Mouse (Mus musculus) liver, embryonic 13.5 days (tissue): ENCODE measurements around the gene Efr3b. TPM values are rescaled to one million over a fixed set of nuclear protein-coding genes. Genes with fewer than 3 reads are reported as not detected.

Experiments
- ATAC-seq: fragments of 200-750 bp; cut with Nextera tagmentation; 2 replicates; pipeline ENCODE4 v1.8.0; 2017; ENCODE audit warnings: low read depth, mild to moderate bottlenecking, moderate number of reproducible peaks, moderate library complexity
- DNase-seq: peaks from one replicate; pipeline ENCODE4 v3.0.0; 2022
- H3K27ac ChIP-seq: fragments of 300-500 bp; sonication (generic); 2 replicates; pipeline ENCODE4 v1.5.1; 2015; ENCODE audit warnings: moderate library complexity, mild to moderate bottlenecking, inconsistent platforms
- H3K27me3 ChIP-seq: fragments of 300-500 bp; sonication (generic); 2 replicates; pipeline ENCODE4 v1.6.1; 2015; ENCODE audit warnings: mild to moderate bottlenecking, inconsistent platforms
- H3K36me3 ChIP-seq: fragments of 300-500 bp; sonication (generic); 2 replicates; pipeline ENCODE4 v1.6.1; 2015; ENCODE audit warnings: mild to moderate bottlenecking, inconsistent platforms
- H3K4me1 ChIP-seq: fragments of 300-500 bp; sonication (generic); replicated peaks from 2 replicates; pipeline ENCODE4 v1.6.1; 2015; ENCODE audit warnings: inconsistent platforms
- H3K4me2 ChIP-seq: fragments of 300-500 bp; sonication (generic); 2 replicates; pipeline ENCODE4 v1.6.1; 2015; ENCODE audit warnings: inconsistent platforms, mild to moderate bottlenecking, moderate library complexity
- H3K4me3 ChIP-seq: fragments of 300-500 bp; sonication (generic); replicated peaks from 2 replicates; pipeline ENCODE4 v1.5.1; 2015; ENCODE audit warnings: mild to moderate bottlenecking, inconsistent platforms
- H3K9ac ChIP-seq: fragments of 300-500 bp; sonication (generic); 2 replicates; pipeline ENCODE4 v1.6.1; 2015; ENCODE audit warnings: mild to moderate bottlenecking, inconsistent platforms
- H3K9me3 ChIP-seq: fragments of 300-500 bp; sonication (generic); replicated peaks from 2 replicates; pipeline ENCODE4 v1.6.1; 2016; ENCODE audit warnings: inconsistent platforms
- WGBS: fragments of 180-500 bp; shearing (Covaris S2); methylation state at CpG from one replicate; pipeline ENCODE4 v1.1.7; 2015; ENCODE audit not compliant: insufficient replicate concordance; 5-methylcytosine and 5-hydroxymethylcytosine counted together
- polyA plus RNA-seq: library from polyadenylated mRNA; unstranded; fragments of >200 nt; fragmentation: Nextera tagmentation; extraction: Ambion mirVana; gene quantifications from 2 replicates; pipeline ENCODE4 v1.2.1, GENCODE M21; 2015

Gene Efr3b
- 0.13 TPM in 2 replicates for polyA plus RNA-seq

- no peak within 1 kb of the TSS for H3K27ac ChIP-seq
- WGBS: 1% methylated on average over 78 of the region's 78 CpGs
Measured at GRCm38 (mm10) chr12:4038061-4039041, at the start of gene Efr3b. Efr3b (minus strand) TSS chr12:4038915.

GRCm38 (mm10) chr12:4083441-4083840 lies 44.7 kb upstream of the Efr3b start:
- Histone ChIP-seq H3K27me3 (no peaks in the 10 kb centered on the region), H3K4me2 (peak overlapping the region; percentile 82), H3K4me1 (peaks cover 20% of the 10 kb centered on the region), H3K9ac (0 out of 2 replicates have a peak overlapping the region, but pooled peaks have one; percentile 76), H3K4me3 (peak overlapping the region; percentile 67; the same call in 1 of the 2 replicates), H3K27ac (no peak overlapping the region), H3K9me3 (no peaks in the 10 kb centered on the region), H3K36me3 (peaks cover 20% of the 10 kb centered on the region)
- ATAC-seq (no peak), DNase-seq (no peak)
- 62% methylated on average over 8 of the region's 8 CpGs for WGBS

More at GRCm38 (mm10) chr12:4038061-4039041, at the start of gene Efr3b:
- Histone ChIP-seq H3K9me3 (no peaks in the 10 kb centered on the region), H3K27me3 (peaks cover 78% of the 10 kb centered on the region), H3K4me3 (peak within 1 kb of the TSS; percentile 58), H3K4me2 (peak within 1 kb of the TSS; percentile 77), H3K4me1 (peaks cover 12% of the 10 kb centered on the region), H3K36me3 (no peaks in the 10 kb centered on the region), H3K9ac (peak within 1 kb of the TSS; percentile 51)
- ATAC-seq: peak; percentile 86
- DNase-seq: peak; percentile 49

- Histone ChIP-seq H3K36me3 (peaks cover 17% of the 10 kb centered on the region; the same call in 1 of the 2 replicates), H3K9me3 (no peaks in the 10 kb centered on the region), H3K27me3 (no peaks in the 10 kb centered on the region), H3K4me3 (peak within 1 kb of the TSS; percentile 67), H3K4me1 (peaks cover 20% of the 10 kb centered on the region), H3K4me2 (peak within 1 kb of the TSS; percentile 82), H3K9ac (peak within 1 kb of the TSS; percentile 76), H3K27ac (peak within 1 kb of the TSS; percentile 90)
- WGBS: 6% methylated on average over 58 of the region's 59 CpGs
- ATAC-seq (peak; percentile 94), DNase-seq (peak; percentile 89)
Measured at GRCm38 (mm10) chr12:4082132-4083001, 43.7 kb upstream of the Efr3b start, which contains the start of gene Dnajc27. Dnajc27 (plus strand) TSS chr12:4082583.

- peaks cover 20% of the 10 kb centered on the region for H3K4me1 ChIP-seq
- no peak overlapping the region for H3K4me2 ChIP-seq
- H3K27me3 ChIP-seq: no peaks in the 10 kb centered on the region
- H3K36me3 ChIP-seq: no peaks in the 10 kb centered on the region
- DNase-seq (peak; percentile 42), ATAC-seq (no peak)
- no peak overlapping the region for H3K4me3 ChIP-seq
- no peak overlapping the region for H3K27ac ChIP-seq
- 0% methylated on average over 2 of the region's 2 CpGs for WGBS
- no peaks in the 10 kb centered on the region for H3K9me3 ChIP-seq
- no peak overlapping the region for H3K9ac ChIP-seq
Measured at GRCm38 (mm10) chr12:4080311-4080710, 41.6 kb upstream of the Efr3b start.

GRCm38 (mm10) chr12:4078069-4078468 lies 39.4 kb upstream of the Efr3b start:
- DNase-seq: no peak
- Histone ChIP-seq H3K4me2 (no peak overlapping the region), H3K9ac (no peak overlapping the region), H3K4me3 (no peak overlapping the region), H3K4me1 (peaks cover 12% of the 10 kb centered on the region), H3K27ac (no peak overlapping the region), H3K36me3 (no peaks in the 10 kb centered on the region), H3K27me3 (no peaks in the 10 kb centered on the region), H3K9me3 (no peaks in the 10 kb centered on the region)
- WGBS: 49% methylated on average over 1 of the region's 1 CpGs
- ATAC-seq: no peak

- Histone ChIP-seq H3K9me3 (no peaks in the 10 kb centered on the region), H3K27ac (no peak overlapping the region), H3K36me3 (no peaks in the 10 kb centered on the region), H3K27me3 (0 out of 2 replicates have a peak, but pooled peaks cover 4% of the 10 kb centered on the region), H3K9ac (no peak overlapping the region), H3K4me1 (no peaks in the 10 kb centered on the region), H3K4me3 (no peak overlapping the region), H3K4me2 (no peak overlapping the region)
- DNase-seq (no peak), ATAC-seq (no peak)
Measured at GRCm38 (mm10) chr12:4076383-4076782, 37.7 kb upstream of the Efr3b start.

- 54% methylated on average over 8 of the region's 8 CpGs for WGBS
- Histone ChIP-seq H3K36me3 (no peaks in the 10 kb centered on the region), H3K27ac (no peak overlapping the region), H3K27me3 (0 out of 2 replicates have a peak, but pooled peaks cover 4% of the 10 kb centered on the region), H3K4me3 (no peak overlapping the region), H3K4me2 (no peak overlapping the region), H3K9me3 (no peaks in the 10 kb centered on the region), H3K4me1 (no peaks in the 10 kb centered on the region), H3K9ac (no peak overlapping the region)
- ATAC-seq (no peak), DNase-seq (no peak)
Measured at GRCm38 (mm10) chr12:4075407-4075806, 36.7 kb upstream of the Efr3b start.

GRCm38 (mm10) chr12:4071671-4072070 lies 33.0 kb upstream of the Efr3b start:
- Histone ChIP-seq H3K27me3 (0 out of 2 replicates have a peak, but pooled peaks cover 4% of the 10 kb centered on the region), H3K4me1 (peaks cover 2% of the 10 kb centered on the region), H3K27ac (no peak overlapping the region), H3K9me3 (no peaks in the 10 kb centered on the region), H3K36me3 (no peaks in the 10 kb centered on the region), H3K4me3 (no peak overlapping the region), H3K9ac (no peak overlapping the region), H3K4me2 (no peak overlapping the region)
- DNase-seq (no peak), ATAC-seq (no peak)
- 73% methylated on average over 9 of the region's 9 CpGs for whole genome bisulfite sequencing

- no peak overlapping the region for H3K9ac ChIP-seq
- no peaks in the 10 kb centered on the region for H3K9me3 ChIP-seq
- 67% methylated on average over 4 of the region's 4 CpGs for WGBS
- no peak overlapping the region for H3K27ac ChIP-seq
- H3K4me1 ChIP-seq: peaks cover 25% of the 10 kb centered on the region
- H3K4me3 ChIP-seq: no peak overlapping the region
- ATAC-seq (no peak), DNase-seq (no peak)
- H3K27me3 ChIP-seq: peaks cover 4% of the 10 kb centered on the region; the same call in 1 of the 2 replicates
- H3K36me3 ChIP-seq: no peaks in the 10 kb centered on the region
- H3K4me2 ChIP-seq: no peak overlapping the region
Measured at GRCm38 (mm10) chr12:4068551-4068950, 29.8 kb upstream of the Efr3b start.

- ATAC-seq (no peak), DNase-seq (no peak)
- no peaks in the 10 kb centered on the region for H3K9me3 ChIP-seq
- 58% methylated on average over 6 of the region's 6 CpGs for WGBS
- peaks cover 3% of the 10 kb centered on the region; the same call in 1 of the 2 replicates for H3K27me3 ChIP-seq
- no peaks in the 10 kb centered on the region for H3K36me3 ChIP-seq
- peaks cover 25% of the 10 kb centered on the region for H3K4me1 ChIP-seq
- 0 out of 2 replicates have a peak overlapping the region, but pooled peaks have one; percentile 23 for H3K4me2 ChIP-seq
- H3K4me3 ChIP-seq: no peak overlapping the region
- no peak overlapping the region for H3K9ac ChIP-seq
- no peak overlapping the region for H3K27ac ChIP-seq
Measured at GRCm38 (mm10) chr12:4066681-4067459, 28.2 kb upstream of the Efr3b start.
